Mouse (Mus musculus) embryonic fibroblast, embryonic 13.5 days (primary cell): ENCODE measurements around the gene BC030867. TPM values are rescaled to one million over a fixed set of nuclear protein-coding genes. Genes with fewer than 3 reads are reported as not detected.

Experiments used
- H3K27ac ChIP-seq: 2 replicates; pipeline ENCODE4 v1.5.1; 2012; ENCODE audit warnings: low read length, control low read depth, inconsistent platforms; ENCODE audit not compliant: insufficient read depth
- H3K4me1 ChIP-seq: 2 replicates; pipeline ENCODE4 v1.6.1; 2011; ENCODE audit warnings: low read length; ENCODE audit not compliant: control insufficient read depth, insufficient read depth
- H3K4me3 ChIP-seq: 2 replicates; pipeline ENCODE4 v1.5.1; 2011; ENCODE audit warnings: mild to moderate bottlenecking, control low read depth, low read length; ENCODE audit not compliant: insufficient read depth
- CTCF ChIP-seq: IDR thresholded peaks from 2 replicates; pipeline ENCODE4 v1.5.1; 2011; ENCODE audit warnings: mild to moderate bottlenecking, control low read depth, low read length, moderate library complexity, borderline replicate concordance; ENCODE audit not compliant: insufficient read depth
- POLR2A ChIP-seq: IDR thresholded peaks from 2 replicates; pipeline ENCODE4 v1.6.1; 2011; ENCODE audit warnings: low read depth, mild to moderate bottlenecking, control low read depth, low read length, moderate library complexity
- polyA plus RNA-seq: library from polyadenylated mRNA; stranded (reverse); fragments of >200 nt; gene quantifications from 2 replicates; pipeline ENCODE4 v1.2.4, GENCODE M21; 2011; ENCODE audit warnings: low read depth; ENCODE audit not compliant: missing spikeins, insufficient read length

BC030867 gene
- polyA plus RNA-seq, 1 experiment = 10.2 TPM

- H3K27ac ChIP-seq = peak overlapping the region; percentile 96
- H3K4me3 ChIP-seq = peak overlapping the region; percentile 73
- TF ChIP-seq CTCF (no peak), POLR2A (no peak; the same call in 1 of the 2 replicates)
- no peaks in the 10 kb centered on the region for H3K4me1 ChIP-seq
Observed at GRCm38 (mm10) chr11:102297577-102298556, 49.2 kb downstream of the BC030867 start.

GRCm38 (mm10) chr11:102299839-102300238, 51.2 kb downstream of the BC030867 start:
- H3K4me1 ChIP-seq = no peaks in the 10 kb centered on the region
- no peak overlapping the region for H3K4me3 ChIP-seq
- H3K27ac ChIP-seq = no peak overlapping the region
- no peak for TF ChIP-seq POLR2A
- TF ChIP-seq CTCF = no peak

GRCm38 (mm10) chr11:102304141-102304540, 55.5 kb downstream of the BC030867 start:
- Histone ChIP-seq H3K27ac (no peak overlapping the region), H3K4me1 (no peaks in the 10 kb centered on the region)
- no peak for TF ChIP-seq CTCF
- TF ChIP-seq POLR2A = no peak

DNA sequence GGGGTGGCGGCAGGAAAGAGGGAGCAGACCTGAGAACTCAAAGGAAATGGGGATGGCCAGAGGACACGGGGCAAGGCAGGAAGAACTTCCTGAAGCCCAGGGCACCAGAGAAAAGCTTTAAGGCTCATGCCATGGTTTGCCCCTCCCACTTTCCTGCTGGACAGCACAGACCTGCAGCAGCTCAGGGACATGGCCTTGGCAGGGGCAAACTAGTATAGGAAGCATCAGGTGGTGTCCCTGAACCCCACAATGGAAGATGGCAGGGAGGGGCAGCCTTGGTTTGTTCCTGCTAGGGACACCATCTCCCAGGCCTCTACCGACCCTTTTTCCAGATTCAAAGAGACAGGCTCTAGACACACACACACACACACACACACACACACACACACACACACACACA, 56.7 kb downstream of the BC030867 start:
- Histone ChIP-seq H3K4me1 (peaks cover 6% of the 10 kb centered on the region), H3K4me3 (no peak overlapping the region), H3K27ac (no peak overlapping the region)
- TF ChIP-seq POLR2A (no peak), CTCF (no peak)

More at GRCm38 (mm10) chr11:102304141-102304540, 55.5 kb downstream of the BC030867 start:
- no peak overlapping the region for H3K4me3 ChIP-seq

GRCm38 (mm10) chr11:102308104-102308503, 59.4 kb downstream of the BC030867 start:
- TF ChIP-seq POLR2A (no peak), CTCF (no peak)
- peaks cover 9% of the 10 kb centered on the region for H3K4me1 ChIP-seq
- H3K4me3 ChIP-seq = no peak overlapping the region
- H3K27ac ChIP-seq = no peak overlapping the region

GRCm38 (mm10) chr11:102308979-102309378, 60.3 kb downstream of the BC030867 start:
- TF ChIP-seq CTCF = peak; percentile 63
- TF ChIP-seq POLR2A = peak; percentile 66
- Histone ChIP-seq H3K4me1 (peaks cover 9% of the 10 kb centered on the region), H3K27ac (peak overlapping the region; percentile 20; the same call in 1 of the 2 replicates), H3K4me3 (peak overlapping the region; percentile 50)

- Histone ChIP-seq H3K4me3 (peak overlapping the region; percentile 50), H3K27ac (no peak overlapping the region), H3K4me1 (peaks cover 9% of the 10 kb centered on the region)
- TF ChIP-seq CTCF (no peak), POLR2A (0 out of 2 replicates have a peak, but pooled peaks have one; percentile 9)
Observed at GRCm38 (mm10) chr11:102309821-102310617, 61.3 kb downstream of the BC030867 start.

- H3K27ac ChIP-seq = no peak overlapping the region
- H3K4me3 ChIP-seq = no peak overlapping the region
- TF ChIP-seq CTCF (no peak), POLR2A (no peak; the same call in 1 of the 2 replicates)
- H3K4me1 ChIP-seq = peaks cover 17% of the 10 kb centered on the region
Observed at GRCm38 (mm10) chr11:102310768-102311695, 62.4 kb downstream of the BC030867 start.
